Mouse (Mus musculus) spleen, adult 2 months (tissue): Measurements from ENCODE around the gene Syt3.

Experiments
- CTCF ChIP-seq: fragments of 200-500 bp; IDR thresholded peaks from 2 replicates; pipeline ENCODE4 v1.5.1; 2011; ENCODE audit warnings: mild to moderate bottlenecking, inconsistent platforms; ENCODE audit not compliant: insufficient read depth, insufficient read length, insufficient replicate concordance; ENCODE audit errors: extremely low read depth
- POLR2A ChIP-seq: fragments of 200-500 bp; IDR thresholded peaks from 2 replicates; pipeline ENCODE4 v1.6.1; 2011; ENCODE audit warnings: low read depth, low read length, inconsistent platforms

GRCm38 (mm10) chr7:44436267-44436666, 52.4 kb downstream of the Syt3 start:
- TF ChIP-seq POLR2A, result no peak
- TF ChIP-seq CTCF, result no peak
